8 mouse cellular contexts compared by ENCODE assay signal in the genomic region with DNA sequence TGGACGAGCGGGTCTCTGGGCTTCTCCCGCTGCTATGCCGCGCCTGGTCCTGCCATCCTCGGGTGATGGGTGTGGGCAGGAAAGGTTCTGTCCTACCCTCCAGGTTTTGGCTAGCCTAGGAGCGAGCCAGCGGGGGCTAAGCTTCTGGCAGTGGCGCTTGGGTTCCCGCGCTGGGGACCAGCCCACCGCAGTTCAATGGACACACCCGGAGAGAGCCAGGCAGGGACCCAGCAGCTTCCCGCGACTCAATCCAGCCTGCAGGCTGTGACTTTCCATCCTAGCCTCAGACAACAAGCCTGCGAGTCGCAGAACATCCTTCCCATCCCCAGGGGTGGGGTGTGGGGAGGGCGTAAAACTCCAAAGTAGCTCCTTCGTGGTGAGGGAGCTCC. TPM values are rescaled to one million over a fixed set of nuclear protein-coding genes. Genes with fewer than 3 reads are reported as not detected.
DNase-seq lines count a peak whose midpoint lies in the region; ATAC-seq lines count a peak whose summit lies in the region.

No protein-coding gene starts in this region.

- H3K4me2 ChIP-seq in embryonic facial prominence, embryonic 14.5 days (ENCODE audit: low read depth, low read length), result peak overlapping the region; percentile 95
- peak overlapping the region; percentile 98 for H3K4me2 ChIP-seq in hindbrain, embryonic 12.5 days (replicated peaks)
- H3K4me2 ChIP-seq in limb, embryonic 12.5 days, result peak overlapping the region; percentile 97
- peak overlapping the region; percentile 98 for H3K4me2 ChIP-seq in midbrain, embryonic 12.5 days (replicated peaks)

- H3K9ac ChIP-seq in embryonic facial prominence, embryonic 14.5 days (ENCODE audit: low read depth, low read length), result peak overlapping the region; percentile 69
- H3K9ac ChIP-seq in hindbrain, embryonic 12.5 days, result peak overlapping the region; percentile 70
- peak overlapping the region; percentile 73; the same call in 1 of the 2 replicates for H3K9ac ChIP-seq in limb, embryonic 12.5 days (replicated peaks)
- H3K9ac ChIP-seq in midbrain, embryonic 12.5 days (replicated peaks), result peak overlapping the region; percentile 67

- H3K9me3 ChIP-seq in embryonic facial prominence, embryonic 14.5 days (ENCODE audit: control insufficient read depth, low read length), result no peaks in the 10 kb centered on the region
- H3K9me3 ChIP-seq in hindbrain, embryonic 12.5 days (replicated peaks), result no peaks in the 10 kb centered on the region
- H3K9me3 ChIP-seq in limb, embryonic 12.5 days, result no peaks in the 10 kb centered on the region
- H3K9me3 ChIP-seq in midbrain, embryonic 12.5 days, result no peaks in the 10 kb centered on the region

- no peak overlapping the region for H3K27ac ChIP-seq in embryonic facial prominence, embryonic 14.5 days (replicated peaks; ENCODE audit: low read depth, low read length)
- H3K27ac ChIP-seq in hindbrain, embryonic 12.5 days, result no peak overlapping the region
- H3K27ac ChIP-seq in limb, embryonic 12.5 days, result no peak overlapping the region
- no peak overlapping the region for H3K27ac ChIP-seq in midbrain, embryonic 12.5 days (replicated peaks)

- DNase-seq in ovary, postnatal 10 days (ENCODE audit: low spot score), result peak; percentile 2
- no peak for DNase-seq in ovary, postnatal 14 days (ENCODE audit: low spot score)
- DNase-seq in embryonic facial prominence, embryonic 14.5 days (ENCODE audit: low spot score), result peak; percentile 19
- DNase-seq in spleen, postnatal 4 days (ENCODE audit: low spot score in 2 of 2), result peak; percentile 12 to 62
- DNase-seq in MN1 (ENCODE audit: low spot score), result no peak

- peaks cover 4% of the 10 kb centered on the region; the same call in 1 of the 2 replicates for H3K27me3 ChIP-seq in embryonic facial prominence, embryonic 14.5 days (replicated peaks; ENCODE audit: control insufficient read depth, insufficient read depth, low read length)
- H3K27me3 ChIP-seq in hindbrain, embryonic 12.5 days, result peaks cover 23% of the 10 kb centered on the region
- H3K27me3 ChIP-seq in limb, embryonic 12.5 days, result peaks cover 33% of the 10 kb centered on the region
- H3K27me3 ChIP-seq in midbrain, embryonic 12.5 days, result peaks cover 32% of the 10 kb centered on the region

- WGBS in embryonic facial prominence, embryonic 14.5 days, result under 1% methylated on average over 18 of the region's 19 CpGs
- under 1% methylated on average over 19 of the region's 19 CpGs for WGBS in hindbrain, embryonic 12.5 days
- WGBS in limb, embryonic 12.5 days, result 0% methylated on average over 19 of the region's 19 CpGs
- 2% methylated on average over 19 of the region's 19 CpGs for WGBS in midbrain, embryonic 12.5 days

- no peaks in the 10 kb centered on the region for H3K36me3 ChIP-seq in embryonic facial prominence, embryonic 14.5 days (ENCODE audit: control insufficient read depth, insufficient read depth, low read length)
- H3K36me3 ChIP-seq in hindbrain, embryonic 12.5 days, result no peaks in the 10 kb centered on the region
- no peaks in the 10 kb centered on the region for H3K36me3 ChIP-seq in limb, embryonic 12.5 days
- H3K36me3 ChIP-seq in midbrain, embryonic 12.5 days, result no peaks in the 10 kb centered on the region

- H3K4me3 ChIP-seq in embryonic facial prominence, embryonic 14.5 days (ENCODE audit: low read depth, low read length), result peak overlapping the region; percentile 64
- H3K4me3 ChIP-seq in hindbrain, embryonic 12.5 days, result peak overlapping the region; percentile 80
- peak overlapping the region; percentile 70 for H3K4me3 ChIP-seq in limb, embryonic 12.5 days (replicated peaks)
- H3K4me3 ChIP-seq in midbrain, embryonic 12.5 days, result peak overlapping the region; percentile 80

- ATAC-seq in embryonic facial prominence, embryonic 14.5 days (ENCODE audit: low read depth), result peak; percentile 20; the same call in 1 of the 2 replicates
- peak; percentile 40; the same call in 1 of the 2 replicates for ATAC-seq in hindbrain, embryonic 12.5 days (ENCODE audit: low FRiP score)
- 0 out of 2 replicates have a peak, but pooled peaks have one; percentile 24 for ATAC-seq in limb, embryonic 12.5 days (ENCODE audit: insufficient number of reproducible peaks, insufficient read depth, low FRiP score, low TSS enrichment, low read depth)
- ATAC-seq in midbrain, embryonic 12.5 days (ENCODE audit: low FRiP score, low read depth), result peak; percentile 34

- 0 out of 2 replicates have a peak, but pooled peaks cover 4% of the 10 kb centered on the region for H3K4me1 ChIP-seq in embryonic facial prominence, embryonic 14.5 days (ENCODE audit: control insufficient read depth, insufficient read depth, low read length)
- H3K4me1 ChIP-seq in hindbrain, embryonic 12.5 days, result peaks cover 13% of the 10 kb centered on the region
- H3K4me1 ChIP-seq in limb, embryonic 12.5 days (replicated peaks), result peaks cover 27% of the 10 kb centered on the region
- peaks cover 14% of the 10 kb centered on the region for H3K4me1 ChIP-seq in midbrain, embryonic 12.5 days

RNA-seq across cellular contexts. Expression of a gene that starts 0.3 kb away (rescaled TPM):
- 1.4 and 2.2 TPM in 2 replicates for polyA plus RNA-seq in embryonic facial prominence, embryonic 14.5 days (2014; fragmentation: Nextera tagmentation; extraction: Ambion mirVana)
- 2.3 and 2.4 TPM in 2 replicates for polyA plus RNA-seq in hindbrain, embryonic 12.5 days (2016; fragmentation: Nextera tagmentation; extraction: Ambion mirVana)
- polyA plus RNA-seq in limb, embryonic 12.5 days (2016; fragmentation: Nextera tagmentation; extraction: Ambion mirVana), result 2.2 and 2.5 TPM in 2 replicates
- polyA plus RNA-seq in midbrain, embryonic 12.5 days (2016; fragmentation: Nextera tagmentation; extraction: Ambion mirVana), result 1.0 and 1.5 TPM in 2 replicates

Comparison
In these comparisons a context has a peak if more than half of its experiments do, and no peak if none do; other contexts are left out.
1. DNase-seq: peak in ovary, postnatal 10 days (single experiment), embryonic facial prominence, embryonic 14.5 days (single experiment) and spleen, postnatal 4 days (2 of 2); none in ovary, postnatal 14 days (single experiment) and MN1 (single experiment).
2. Peak in every context shown above with its lines, with median percentiles within 50 percentile points of each other: ATAC-seq, H3K4me2 ChIP-seq, H3K4me3 ChIP-seq and H3K9ac ChIP-seq.